Mouse (Mus musculus) midbrain, embryonic 12.5 days (tissue): ENCODE results near the gene Ccdc92. TPM values are rescaled to one million over a fixed set of nuclear protein-coding genes. Genes with fewer than 3 reads are reported as not detected.

Experiments
- ATAC-seq: fragments of 200-750 bp; cut with Nextera tagmentation; 2 replicates; pipeline ENCODE4 v1.8.0; 2017; ENCODE audit warnings: low read depth, moderate TSS enrichment, moderate library complexity; ENCODE audit not compliant: low FRiP score
- H3K27ac ChIP-seq: fragments of 300-500 bp; sonication (generic); replicated peaks from 2 replicates; pipeline ENCODE4 v1.5.1; 2016; ENCODE audit warnings: mild to moderate bottlenecking
- H3K27me3 ChIP-seq: fragments of 300-500 bp; sonication (generic); 2 replicates; pipeline ENCODE4 v1.6.1; 2016; ENCODE audit warnings: mild to moderate bottlenecking
- H3K36me3 ChIP-seq: fragments of 300-500 bp; sonication (generic); 2 replicates; pipeline ENCODE4 v1.6.1; 2016
- H3K4me1 ChIP-seq: fragments of 300-500 bp; sonication (generic); 2 replicates; pipeline ENCODE4 v1.6.1; 2016
- H3K4me2 ChIP-seq: fragments of 300-500 bp; sonication (generic); replicated peaks from 2 replicates; pipeline ENCODE4 v1.6.1; 2016; ENCODE audit warnings: mild to moderate bottlenecking, moderate library complexity
- H3K4me3 ChIP-seq: fragments of 300-500 bp; sonication (generic); 2 replicates; pipeline ENCODE4 v1.5.1; 2016; ENCODE audit warnings: mild to moderate bottlenecking
- H3K9ac ChIP-seq: fragments of 300-500 bp; sonication (generic); replicated peaks from 2 replicates; pipeline ENCODE4 v1.6.1; 2016; ENCODE audit warnings: mild to moderate bottlenecking, moderate library complexity
- H3K9me3 ChIP-seq: fragments of 300-500 bp; sonication (generic); 2 replicates; pipeline ENCODE4 v1.6.1; 2016; ENCODE audit warnings: mild to moderate bottlenecking
- WGBS: fragments of 180-500 bp; shearing (Covaris S2); methylation state at CpG from one replicate; pipeline ENCODE4 v1.1.7; 2016; 5-methylcytosine and 5-hydroxymethylcytosine counted together
- polyA plus RNA-seq: library from polyadenylated mRNA; unstranded; fragments of >200 nt; fragmentation: Nextera tagmentation; extraction: Ambion mirVana; gene quantifications from 2 replicates; pipeline ENCODE4 v1.2.1, GENCODE M21; 2016

The Ccdc92 gene
- polyA plus RNA-seq: 20.8 and 21.3 TPM in 2 replicates

- Histone ChIP-seq H3K27me3 (peaks cover 22% of the 10 kb centered on the region), H3K4me3 (peak within 1 kb of the TSS; percentile 99), H3K4me2 (peak within 1 kb of the TSS; percentile 99), H3K9ac (peak within 1 kb of the TSS; percentile 99), H3K27ac (peak within 1 kb of the TSS; percentile 96), H3K9me3 (no peaks in the 10 kb centered on the region), H3K36me3 (0 out of 2 replicates have a peak, but pooled peaks cover 10% of the 10 kb centered on the region), H3K4me1 (peaks cover 41% of the 10 kb centered on the region)
- WGBS: under 1% methylated on average over 54 of the region's 103 CpGs
- peak; percentile 87 for ATAC-seq
These were observed at the start of gene Ccdc92, which contains the start of gene Zfp664 for GRCm38 (mm10) chr5:124862013-124862866. Ccdc92 (minus strand) TSS chr5:124862424. Zfp664 (plus strand) TSS chr5:124862691.

- Histone ChIP-seq H3K36me3 (no peaks in the 10 kb centered on the region), H3K4me3 (no peak overlapping the region), H3K27me3 (0 out of 2 replicates have a peak, but pooled peaks cover 4% of the 10 kb centered on the region), H3K27ac (no peak overlapping the region), H3K4me1 (peaks cover 19% of the 10 kb centered on the region), H3K9me3 (0 out of 2 replicates have a peak, but pooled peaks cover 4% of the 10 kb centered on the region), H3K9ac (no peak overlapping the region), H3K4me2 (no peak overlapping the region)
- 21% methylated on average over 5 of the region's 5 CpGs for WGBS
- ATAC-seq: peak; percentile 74; the same call in 1 of the 2 replicates
These were observed 46.6 kb upstream of the Ccdc92 start for GRCm38 (mm10) chr5:124908860-124909259.

GRCm38 (mm10) chr5:124906890-124907289 is 44.7 kb upstream of the Ccdc92 start:
- Histone ChIP-seq H3K27ac (no peak overlapping the region), H3K9me3 (0 out of 2 replicates have a peak, but pooled peaks cover 4% of the 10 kb centered on the region), H3K36me3 (no peaks in the 10 kb centered on the region), H3K4me1 (no peaks in the 10 kb centered on the region), H3K4me2 (no peak overlapping the region), H3K4me3 (no peak overlapping the region), H3K9ac (no peak overlapping the region), H3K27me3 (0 out of 2 replicates have a peak, but pooled peaks cover 4% of the 10 kb centered on the region)
- no peak for ATAC-seq
- WGBS: 80% methylated on average over 13 of the region's 13 CpGs

GRCm38 (mm10) chr5:124903852-124904251 is 41.6 kb upstream of the Ccdc92 start:
- Histone ChIP-seq H3K36me3 (no peaks in the 10 kb centered on the region), H3K4me1 (peaks cover 6% of the 10 kb centered on the region), H3K9ac (no peak overlapping the region), H3K27me3 (0 out of 2 replicates have a peak, but pooled peaks cover 4% of the 10 kb centered on the region), H3K27ac (no peak overlapping the region), H3K9me3 (no peaks in the 10 kb centered on the region), H3K4me3 (no peak overlapping the region), H3K4me2 (no peak overlapping the region)
- ATAC-seq: no peak
- WGBS: 93% methylated on average over 4 of the region's 4 CpGs

- Histone ChIP-seq H3K27me3 (no peaks in the 10 kb centered on the region), H3K27ac (no peak overlapping the region), H3K4me2 (no peak overlapping the region), H3K4me1 (peaks cover 6% of the 10 kb centered on the region), H3K4me3 (no peak overlapping the region), H3K36me3 (no peaks in the 10 kb centered on the region), H3K9ac (no peak overlapping the region), H3K9me3 (no peaks in the 10 kb centered on the region)
- WGBS: 88% methylated on average over 10 of the region's 10 CpGs
- ATAC-seq: no peak
These were observed 40.0 kb upstream of the Ccdc92 start for GRCm38 (mm10) chr5:124902195-124902594.

- H3K4me1 ChIP-seq: peaks cover 6% of the 10 kb centered on the region
These were observed 39.5 kb upstream of the Ccdc92 start for GRCm38 (mm10) chr5:124901675-124902074.

GRCm38 (mm10) chr5:124900738-124901490 is 38.7 kb upstream of the Ccdc92 start:
- no peak for ATAC-seq
- H3K27ac ChIP-seq: no peak overlapping the region
- H3K27me3 ChIP-seq: no peaks in the 10 kb centered on the region
- peaks cover 9% of the 10 kb centered on the region for H3K4me1 ChIP-seq
- no peak overlapping the region for H3K4me2 ChIP-seq
- no peaks in the 10 kb centered on the region for H3K36me3 ChIP-seq
- no peak overlapping the region for H3K4me3 ChIP-seq
- H3K9me3 ChIP-seq: no peaks in the 10 kb centered on the region
- H3K9ac ChIP-seq: no peak overlapping the region
- WGBS: 72% methylated on average over 19 of the region's 19 CpGs

More at GRCm38 (mm10) chr5:124901675-124902074, 39.5 kb upstream of the Ccdc92 start:
- Histone ChIP-seq H3K4me3 (no peak overlapping the region), H3K4me2 (no peak overlapping the region), H3K27ac (no peak overlapping the region), H3K9ac (no peak overlapping the region), H3K9me3 (no peaks in the 10 kb centered on the region), H3K27me3 (no peaks in the 10 kb centered on the region), H3K36me3 (no peaks in the 10 kb centered on the region)
- WGBS: 88% methylated on average over 6 of the region's 6 CpGs
- ATAC-seq: no peak

- Histone ChIP-seq H3K9ac (no peak overlapping the region), H3K27ac (no peak overlapping the region), H3K4me2 (peak overlapping the region; percentile 39; the same call in 1 of the 2 replicates), H3K4me3 (no peak overlapping the region), H3K4me1 (peaks cover 11% of the 10 kb centered on the region), H3K36me3 (no peaks in the 10 kb centered on the region), H3K9me3 (no peaks in the 10 kb centered on the region), H3K27me3 (no peaks in the 10 kb centered on the region)
- peak; percentile 49; the same call in 1 of the 2 replicates for ATAC-seq
- 39% methylated on average over 20 of the region's 20 CpGs for WGBS
These were observed 37.9 kb upstream of the Ccdc92 start for GRCm38 (mm10) chr5:124899945-124900631.

GRCm38 (mm10) chr5:124896135-124896534 is 33.9 kb upstream of the Ccdc92 start:
- Histone ChIP-seq H3K4me2 (no peak overlapping the region), H3K27me3 (no peaks in the 10 kb centered on the region), H3K36me3 (0 out of 2 replicates have a peak, but pooled peaks cover 3% of the 10 kb centered on the region), H3K9ac (no peak overlapping the region), H3K4me1 (peaks cover 16% of the 10 kb centered on the region), H3K4me3 (no peak overlapping the region), H3K9me3 (no peaks in the 10 kb centered on the region), H3K27ac (no peak overlapping the region)
- WGBS: 46% methylated on average over 7 of the region's 8 CpGs
- ATAC-seq: no peak

GRCm38 (mm10) chr5:124891921-124892370 is 29.7 kb upstream of the Ccdc92 start:
- 64% methylated on average over 3 of the region's 3 CpGs for WGBS
- Histone ChIP-seq H3K27ac (no peak overlapping the region; the same call in 1 of the 2 replicates), H3K27me3 (no peaks in the 10 kb centered on the region), H3K9me3 (no peaks in the 10 kb centered on the region), H3K4me1 (peaks cover 10% of the 10 kb centered on the region; the same call in 1 of the 2 replicates), H3K4me2 (no peak overlapping the region), H3K4me3 (no peak overlapping the region), H3K9ac (no peak overlapping the region), H3K36me3 (peaks cover 24% of the 10 kb centered on the region)
- no peak for ATAC-seq

- WGBS: 95% methylated on average over 8 of the region's 8 CpGs
- H3K9ac ChIP-seq: no peak overlapping the region
- H3K36me3 ChIP-seq: peaks cover 54% of the 10 kb centered on the region
These were observed 26.4 kb upstream of the Ccdc92 start for GRCm38 (mm10) chr5:124888661-124889060.

More at GRCm38 (mm10) chr5:124888661-124889060, 26.4 kb upstream of the Ccdc92 start:
- Histone ChIP-seq H3K4me1 (peaks cover 6% of the 10 kb centered on the region; the same call in 1 of the 2 replicates), H3K4me2 (no peak overlapping the region), H3K4me3 (no peak overlapping the region), H3K9me3 (no peaks in the 10 kb centered on the region), H3K27me3 (no peaks in the 10 kb centered on the region), H3K27ac (no peak overlapping the region)
- ATAC-seq: no peak
